Mouse (Mus musculus): Measurements from ENCODE around the gene Dcps. TPM values are rescaled to one million over a fixed set of nuclear protein-coding genes. Genes with fewer than 3 reads are reported as not detected.
"Not testable (repeated sequence)": the region's sequence is repeated elsewhere in the genome, so short reads cannot be mapped to it uniquely, and the experiment has no call there.

Dcps gene
- polyA plus RNA-seq, 1 experiment, result 33.1 TPM

DNA sequence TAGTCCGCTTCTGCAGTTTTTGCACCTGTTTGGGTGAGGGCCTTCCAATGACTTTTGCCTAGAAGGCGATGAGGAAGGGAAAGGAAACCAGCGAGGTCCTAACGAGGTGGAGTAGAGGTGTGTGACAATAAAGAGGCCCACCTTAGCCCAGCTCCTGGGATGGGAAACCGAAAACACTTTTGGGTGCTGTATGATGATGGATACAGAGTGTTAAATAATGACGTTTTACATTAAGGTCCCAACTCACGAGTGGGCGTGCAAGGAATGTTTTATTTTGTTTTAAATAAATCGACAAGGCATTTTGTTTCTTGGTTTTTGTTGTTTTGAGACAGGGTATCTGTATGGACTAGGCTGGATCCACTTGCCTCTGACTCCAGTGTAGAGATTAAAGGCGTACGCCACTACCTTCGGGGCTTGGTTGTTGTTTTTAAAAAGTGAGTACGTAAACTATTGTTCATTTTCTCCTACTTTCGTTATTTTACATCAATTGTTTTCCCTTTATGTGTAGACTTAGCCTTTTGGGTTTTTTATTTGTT lies 331 bp upstream of the Dcps start:
- DNase-seq (ENCODE audit: low spot score), result no peak

DNA sequence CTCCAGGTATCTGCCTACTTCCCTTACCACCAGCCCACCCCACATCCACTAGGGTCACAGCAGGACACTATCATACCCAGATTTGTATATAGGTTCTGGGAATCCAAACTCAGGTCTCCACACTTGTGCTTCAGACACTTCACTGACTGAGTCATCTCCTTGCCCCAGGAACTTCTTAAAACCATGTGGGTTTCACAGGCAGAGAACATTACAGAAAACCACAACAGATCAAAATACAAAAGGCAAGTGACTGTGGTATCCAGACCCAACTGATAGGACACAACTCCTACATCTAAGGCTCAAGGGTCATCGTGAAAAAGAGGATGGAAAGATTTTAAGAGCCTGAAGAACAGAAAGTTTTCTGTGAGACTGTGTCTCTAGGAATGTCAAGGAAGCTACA lies 2.5 kb downstream of the Dcps start:
- DNase-seq (ENCODE audit: low spot score), result no peak

DNA sequence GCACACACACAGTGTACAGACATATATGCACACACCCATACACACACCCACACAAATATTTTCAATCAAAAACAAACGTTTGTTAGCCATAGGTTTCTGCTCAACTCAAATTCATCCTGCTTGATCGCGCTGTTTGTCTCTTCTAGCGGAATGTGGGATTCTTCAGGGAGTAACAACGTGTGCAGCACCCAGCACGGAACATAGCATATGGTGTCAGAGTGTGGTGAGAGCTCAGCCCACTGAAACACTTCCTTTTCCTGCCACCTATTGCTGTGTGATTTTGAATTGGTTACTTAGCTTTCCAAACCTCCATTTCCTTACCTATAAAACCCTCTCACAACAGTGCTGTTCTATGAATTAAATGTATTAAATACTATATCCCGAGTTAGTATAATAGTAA lies 5.8 kb downstream of the Dcps start:
- no peak for DNase-seq (ENCODE audit: low spot score)

DNA sequence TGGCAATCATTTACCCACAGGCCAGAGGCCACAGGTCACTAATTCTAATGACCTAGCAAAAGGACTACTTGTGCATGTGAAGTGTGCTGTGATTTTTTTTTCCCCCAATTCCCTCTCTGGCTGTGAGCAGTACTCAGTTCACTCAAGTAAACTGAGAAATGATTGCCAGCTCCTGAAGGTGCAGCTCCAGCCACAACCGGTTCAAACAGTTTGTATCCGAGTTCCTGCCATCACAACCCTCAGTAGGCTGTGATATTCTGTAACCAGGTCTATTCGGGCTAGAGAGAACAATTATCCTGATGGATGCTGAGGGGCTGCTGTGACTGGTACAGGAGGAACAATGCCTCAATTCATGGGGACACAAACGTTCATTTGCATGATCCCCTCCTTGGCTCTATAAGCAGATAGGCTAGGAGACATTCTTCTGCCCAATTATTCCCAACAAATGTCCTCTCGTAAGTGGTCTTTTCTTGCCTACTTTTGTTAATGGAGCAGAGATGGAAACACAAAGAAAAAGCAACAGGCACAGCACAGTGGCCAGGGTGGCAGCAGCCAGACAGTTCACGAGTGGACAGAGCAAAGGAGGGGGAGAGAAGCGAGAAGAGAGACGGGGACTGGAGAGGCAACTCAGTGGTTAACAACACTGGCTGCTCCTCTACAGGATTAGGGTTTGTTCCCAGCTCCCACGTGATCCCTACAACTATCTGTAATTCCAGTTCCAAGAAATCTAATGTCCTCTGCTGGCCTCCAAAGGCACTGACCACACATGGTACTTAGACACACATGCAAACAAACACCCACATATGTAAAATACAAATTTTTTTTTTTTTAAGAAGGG lies 8.8 kb downstream of the Dcps start:
- DNase-seq (ENCODE audit: low spot score), result no peak

DNA sequence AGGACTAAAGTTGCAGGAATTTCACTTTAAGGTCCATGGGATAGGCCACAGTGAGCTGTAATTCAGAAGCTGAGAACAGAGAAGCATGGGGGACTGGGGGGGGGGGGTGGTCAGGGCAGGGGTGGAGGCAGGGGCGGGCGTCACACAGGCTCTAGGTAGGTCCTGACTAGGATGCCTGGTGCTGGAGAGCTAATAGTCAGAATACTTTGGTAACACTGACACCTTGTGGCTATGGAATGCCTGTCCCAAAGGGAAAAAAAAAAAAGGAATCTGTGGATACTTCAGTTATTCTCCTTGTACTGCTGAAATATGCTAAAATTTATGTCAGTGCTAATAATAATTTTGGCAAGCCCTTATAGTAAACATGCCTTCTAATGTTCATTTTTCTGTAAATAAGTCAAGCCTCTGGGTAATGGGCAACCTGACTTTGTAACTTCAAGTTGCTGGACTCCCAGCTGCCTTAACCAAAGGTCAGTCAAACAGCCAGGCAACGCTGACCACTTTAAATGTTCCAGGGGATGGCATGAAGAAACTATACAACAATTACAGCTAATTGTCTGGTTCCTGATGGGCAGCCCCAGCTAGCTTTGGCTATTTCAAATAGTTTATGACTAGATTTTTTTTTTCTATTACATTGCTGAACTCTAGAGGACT lies 9.6 kb downstream of the Dcps start:
- DNase-seq (ENCODE audit: low spot score), result no peak

DNA sequence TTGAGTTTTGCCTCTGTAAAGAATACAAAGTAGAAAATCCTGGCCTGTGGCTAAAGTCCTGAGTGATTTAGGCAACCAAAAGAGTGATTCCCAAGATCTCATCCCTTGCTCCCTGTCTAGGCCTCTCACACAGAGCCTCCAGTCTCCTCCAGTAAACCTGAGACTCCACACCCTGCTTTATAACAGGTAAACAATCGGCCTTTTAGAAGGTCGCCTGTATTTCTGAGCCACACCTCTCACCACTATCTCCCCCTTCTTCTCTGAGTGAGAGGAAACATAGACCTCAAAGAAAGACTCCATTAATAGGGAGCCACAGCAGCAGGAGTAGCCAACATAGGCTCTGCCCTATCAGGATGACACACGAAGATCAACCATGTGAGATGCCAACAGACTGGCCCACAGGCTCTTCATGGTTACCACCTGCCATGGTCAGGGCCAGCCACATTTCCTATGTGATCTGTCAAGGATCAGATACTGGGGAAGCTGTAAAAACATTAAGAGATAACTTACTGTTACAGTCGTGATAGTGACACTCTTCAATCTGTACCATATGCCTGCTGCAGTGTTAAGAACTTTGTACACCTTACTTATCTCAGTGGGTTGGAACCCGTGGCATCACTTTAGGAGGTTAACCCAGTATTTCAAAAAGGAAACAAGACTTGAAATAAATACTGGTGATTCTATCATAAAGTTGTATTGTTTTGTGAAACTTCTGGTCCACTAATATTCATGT lies 11.6 kb downstream of the Dcps start:
- no peak for DNase-seq (ENCODE audit: low spot score)

DNA sequence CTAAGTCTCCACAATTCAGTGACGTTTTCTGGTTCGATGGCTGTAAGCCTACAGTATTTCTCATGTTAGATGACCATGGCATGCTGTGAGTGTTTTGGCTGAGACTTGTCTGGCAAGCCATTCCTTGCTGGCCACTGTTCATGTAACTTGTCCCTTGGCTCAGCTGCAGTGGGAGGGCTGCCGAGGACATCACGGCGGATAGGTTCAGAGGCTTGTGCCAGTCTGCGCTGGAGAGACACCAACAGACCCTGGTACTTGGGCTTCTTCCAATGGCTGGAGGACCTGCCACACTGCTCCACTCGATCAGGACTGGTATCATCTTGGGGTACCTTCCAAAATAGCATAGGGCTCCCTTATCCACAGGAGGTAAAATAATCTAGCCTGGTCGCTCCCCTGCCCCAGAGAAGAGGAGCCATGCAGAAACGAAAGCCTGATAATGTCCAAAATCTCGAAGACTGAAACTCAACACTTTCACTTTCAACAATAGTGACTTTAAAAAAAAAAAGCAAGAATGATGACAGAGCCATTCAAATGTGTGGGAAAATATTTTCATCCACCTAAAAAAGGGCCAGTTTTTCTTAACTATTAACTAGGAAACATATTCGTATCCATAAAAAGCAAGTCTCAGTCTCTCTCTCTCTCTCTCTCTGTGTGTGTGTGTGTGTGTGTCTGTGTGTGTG lies 12.7 kb downstream of the Dcps start:
- DNase-seq (ENCODE audit: low spot score), result no peak

DNA sequence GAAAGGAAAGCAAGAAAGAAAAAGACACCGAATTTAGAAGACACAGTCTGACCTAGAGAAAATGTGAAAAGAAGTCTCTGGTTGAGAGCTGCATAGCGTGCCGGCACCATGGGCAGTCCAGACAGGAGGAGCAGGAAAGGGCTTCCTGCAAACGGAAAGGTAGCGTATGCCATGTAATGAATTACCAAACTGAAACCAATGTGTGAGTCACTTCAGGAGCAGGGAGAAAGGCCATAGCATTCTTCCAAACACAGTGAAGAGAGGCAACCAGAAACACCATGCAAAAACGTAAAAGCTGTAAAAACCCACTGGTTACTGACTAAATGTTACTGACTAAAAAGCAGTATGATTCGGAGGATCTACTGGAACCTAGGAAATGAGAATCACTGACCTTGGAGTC lies 14.1 kb downstream of the Dcps start:
- DNase-seq (ENCODE audit: low spot score), result no peak

DNA sequence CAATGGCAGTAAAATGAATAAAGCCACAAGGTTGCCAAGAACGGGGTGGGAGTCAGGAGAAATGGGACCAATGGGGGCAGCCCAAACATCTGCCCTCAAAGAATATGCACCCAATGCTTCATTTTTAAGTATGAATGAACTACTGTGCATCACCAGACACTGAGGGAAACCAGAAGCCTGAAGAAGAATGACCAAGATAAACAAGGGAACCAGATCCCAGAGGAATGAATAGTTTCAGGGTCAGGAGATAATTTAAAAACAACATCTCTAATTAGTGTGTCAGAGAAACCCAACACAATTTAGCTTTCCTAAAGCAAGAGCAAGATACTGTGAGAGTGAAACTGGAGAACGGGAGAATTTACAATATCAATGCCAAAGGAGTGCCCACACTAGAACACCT lies 15.2 kb downstream of the Dcps start:
- no peak for DNase-seq (ENCODE audit: low spot score)

DNA sequence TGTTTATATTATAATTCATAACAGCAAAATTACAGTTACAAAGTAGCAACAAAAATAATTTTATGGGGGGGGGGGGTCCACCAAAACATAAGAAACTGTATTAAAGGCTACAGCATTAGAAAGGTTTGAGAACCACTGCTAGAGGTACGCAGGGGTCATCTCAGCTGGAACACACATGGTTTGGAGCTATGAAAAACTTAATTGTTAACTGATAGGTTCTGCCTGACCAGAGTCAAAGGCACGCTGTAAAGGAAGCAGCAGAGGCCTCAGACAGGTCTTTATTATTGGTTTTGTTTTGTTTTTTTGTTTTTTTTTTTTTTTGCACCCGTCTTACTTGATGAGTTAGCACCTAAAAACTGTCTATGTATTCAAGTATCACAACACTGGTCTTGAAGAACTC lies 17.4 kb downstream of the Dcps start:
- no peak for DNase-seq (ENCODE audit: low spot score)

DNA sequence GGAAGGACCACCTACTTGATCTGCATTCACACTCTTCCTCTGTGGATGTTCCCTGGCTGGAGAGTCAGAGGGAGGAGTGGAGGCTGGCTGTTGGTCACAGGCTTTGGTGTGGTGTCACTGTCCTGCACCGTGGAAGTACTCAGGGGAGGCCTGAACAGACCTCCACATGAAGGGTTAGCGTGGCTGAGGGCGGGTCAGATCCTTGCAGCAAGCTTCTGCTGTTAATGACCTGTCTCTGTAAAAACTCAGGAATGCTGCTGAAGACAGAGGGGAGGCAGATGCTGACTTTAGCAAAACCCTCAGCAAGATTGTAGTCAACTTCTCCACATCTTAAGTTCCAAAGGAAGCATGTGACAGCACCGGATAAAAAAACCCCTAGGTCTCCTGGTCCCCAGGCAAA lies 19.0 kb downstream of the Dcps start:
- DNase-seq (ENCODE audit: low spot score), result no peak

DNA sequence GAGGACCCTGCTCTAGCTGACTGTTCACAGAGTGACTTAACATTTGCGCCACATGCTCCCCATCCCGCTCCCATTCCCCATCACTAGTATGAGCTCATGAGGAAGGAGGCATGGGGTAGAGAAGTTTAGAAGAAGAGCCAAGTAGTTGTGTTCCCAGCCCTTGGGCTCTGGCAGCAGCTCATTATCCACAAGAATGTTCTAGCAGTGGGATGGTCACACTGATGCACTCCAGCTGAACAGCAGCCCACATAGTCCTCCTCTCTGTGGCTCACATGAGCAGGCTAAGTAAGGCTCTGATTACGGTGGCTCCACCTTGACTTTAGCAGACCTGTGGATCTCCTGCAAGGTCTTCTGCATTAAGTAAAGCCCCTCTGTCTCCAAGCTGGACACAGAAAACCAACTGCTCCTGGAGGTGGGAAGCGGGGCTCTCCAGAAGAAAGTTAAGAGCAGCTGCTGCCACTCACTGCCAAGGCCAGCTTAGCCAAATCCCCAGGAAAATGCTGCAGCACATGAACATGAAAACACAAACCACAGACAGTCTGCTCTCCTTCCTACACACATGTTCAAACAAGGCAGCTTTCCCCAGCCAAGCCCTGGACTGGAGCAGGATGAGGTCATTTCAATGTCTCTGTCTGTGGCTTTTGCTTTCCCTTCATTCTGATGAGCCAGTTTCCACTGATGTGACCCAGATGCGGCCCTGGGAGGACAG lies 19.7 kb downstream of the Dcps start:
- DNase-seq (ENCODE audit: low spot score), result no peak

DNA sequence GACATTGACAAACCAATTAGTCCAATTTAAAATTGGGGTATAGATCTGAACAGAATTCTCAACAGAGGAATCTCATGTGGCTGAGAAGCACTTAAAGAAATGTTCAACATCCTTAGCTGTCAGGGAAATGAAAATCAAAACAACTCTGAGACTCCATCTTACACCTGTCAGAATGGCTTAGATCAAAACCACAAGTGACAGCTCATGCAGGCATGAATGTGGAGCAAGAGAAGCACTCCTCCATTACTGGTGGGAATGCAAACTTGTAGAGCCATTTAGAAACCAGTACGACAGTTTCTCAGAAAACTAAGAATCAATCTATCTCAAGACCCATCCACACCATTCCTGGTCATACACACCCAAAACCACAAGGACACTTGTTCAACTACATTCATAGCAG lies 22.9 kb downstream of the Dcps start:
- DNase-seq (ENCODE audit: low spot score), result no peak

DNA sequence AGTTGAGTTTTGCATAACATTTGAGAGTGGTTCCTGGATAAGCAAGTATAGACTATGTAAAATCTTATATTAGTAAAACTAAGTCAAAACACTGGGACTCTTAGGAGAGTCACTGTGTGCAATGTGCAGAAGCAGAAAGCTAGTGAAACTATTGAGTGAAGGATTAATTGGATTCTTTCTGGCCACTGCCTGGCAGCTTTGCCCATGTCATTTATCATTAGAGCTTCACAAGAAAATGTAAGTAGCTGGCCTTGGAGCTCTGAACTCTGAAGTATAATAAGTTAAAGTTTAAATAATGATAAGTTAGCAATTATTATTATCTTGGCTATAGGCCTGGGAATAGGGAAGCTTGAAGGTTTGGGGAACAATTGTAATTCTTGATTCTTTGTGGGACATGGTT lies 27.0 kb downstream of the Dcps start:
- not testable (repeated sequence) for DNase-seq (ENCODE audit: low spot score)

DNA sequence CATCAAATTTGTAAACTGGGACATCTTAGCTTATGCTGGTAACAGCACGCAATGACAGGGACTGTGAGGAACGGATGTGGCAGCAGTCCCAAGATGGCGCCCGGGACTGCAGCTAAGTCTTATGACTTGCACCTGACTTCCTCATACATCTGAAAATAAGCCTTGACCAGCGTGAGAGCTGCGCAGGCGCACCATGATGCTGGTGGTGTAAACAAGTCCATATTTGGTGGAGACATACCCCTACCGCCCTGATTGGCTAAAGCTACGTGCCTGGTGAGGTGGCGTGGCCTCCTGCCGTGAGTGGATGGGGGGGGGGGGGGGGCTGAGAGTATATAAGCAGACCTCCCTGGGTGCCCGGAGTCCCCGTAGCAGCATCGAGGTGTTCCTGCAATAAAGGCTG lies 28.6 kb downstream of the Dcps start:
- DNase-seq (ENCODE audit: low spot score), result not testable (repeated sequence)

DNA sequence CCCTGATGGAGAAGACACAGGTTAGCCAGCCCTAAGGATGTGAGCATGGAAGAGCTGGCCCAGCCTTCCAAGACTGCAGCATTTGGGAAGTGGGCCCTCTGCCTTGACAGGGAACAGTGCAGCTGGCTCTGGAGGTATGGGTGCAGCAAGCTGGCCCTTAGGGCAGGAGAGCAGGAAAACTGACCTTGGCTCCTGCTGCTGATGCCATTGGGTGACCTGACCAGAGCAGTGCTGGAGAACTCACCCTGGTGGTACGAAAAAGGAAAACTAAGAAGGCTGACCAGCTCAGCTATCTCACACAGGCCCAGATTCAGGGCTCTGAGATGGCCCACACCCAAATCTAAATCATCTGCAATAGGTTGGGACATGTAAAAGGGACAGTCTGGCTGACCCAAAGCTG lies 30.0 kb downstream of the Dcps start:
- no peak for DNase-seq (ENCODE audit: low spot score)

DNA sequence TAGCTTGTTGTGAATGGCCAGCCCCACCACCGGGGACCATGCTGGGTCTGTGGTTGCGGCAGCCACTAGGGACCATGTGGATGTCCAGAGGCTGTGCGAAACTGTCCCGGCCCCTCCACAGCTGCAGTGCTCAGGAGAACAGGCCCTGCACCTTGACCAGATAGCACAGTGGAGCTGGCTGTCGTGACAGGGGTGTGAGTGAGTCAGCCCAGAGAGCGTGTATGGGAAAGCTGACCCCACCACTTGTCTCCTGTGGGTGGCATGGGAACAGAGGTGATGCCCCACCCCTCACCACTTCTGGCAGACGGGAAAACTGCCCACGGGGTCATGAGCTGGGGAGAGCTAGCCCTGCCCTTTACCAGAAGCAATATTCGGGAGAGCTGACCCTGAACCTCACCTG lies 30.7 kb downstream of the Dcps start:
- no peak for DNase-seq (ENCODE audit: low spot score)

DNA sequence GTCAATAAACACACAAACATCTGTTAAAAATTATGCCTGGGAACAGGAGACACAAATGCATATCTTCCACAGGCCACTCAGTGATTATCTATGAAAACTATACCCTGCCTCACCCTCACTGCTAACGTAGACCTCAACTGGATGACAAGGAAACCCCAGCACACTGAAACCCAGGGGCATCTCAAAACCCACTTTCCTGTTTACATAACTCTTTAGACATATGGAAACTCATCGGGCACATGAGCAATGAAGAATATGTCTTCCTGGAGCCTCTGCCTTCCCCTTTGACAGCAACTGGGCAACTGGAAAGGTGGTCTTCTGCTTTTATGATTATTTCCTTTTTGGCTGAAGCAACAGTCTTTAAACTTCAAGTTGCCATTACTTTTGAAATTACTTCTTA lies 33.6 kb downstream of the Dcps start:
- no peak for DNase-seq (ENCODE audit: low spot score)

DNA sequence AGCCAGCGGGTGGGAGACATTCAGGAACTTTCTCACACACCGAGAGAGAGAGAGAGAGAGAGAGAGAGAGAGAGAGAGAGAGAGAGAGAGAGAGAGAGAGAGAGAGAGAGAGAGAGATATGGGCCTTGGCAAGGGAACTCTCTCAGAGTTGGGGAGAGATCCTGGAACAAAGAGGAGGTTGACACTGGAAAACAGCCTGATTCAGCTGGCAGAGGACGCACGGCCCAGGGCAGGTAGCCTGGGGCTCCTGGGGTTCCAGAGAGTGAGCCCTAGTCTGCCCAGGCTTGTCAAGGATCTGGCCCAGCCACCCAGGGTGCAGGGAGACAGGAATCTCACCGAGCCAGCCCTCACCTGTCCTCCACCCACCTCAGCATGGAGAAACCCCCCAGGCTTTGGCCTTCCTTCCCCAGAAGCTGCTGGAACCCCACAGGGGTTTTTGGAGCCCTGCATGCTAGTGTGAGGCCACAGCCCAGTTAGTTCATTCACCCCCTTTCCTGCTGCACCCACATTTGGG lies 36.6 kb downstream of the Dcps start:
- DNase-seq (ENCODE audit: low spot score), result no peak

DNA sequence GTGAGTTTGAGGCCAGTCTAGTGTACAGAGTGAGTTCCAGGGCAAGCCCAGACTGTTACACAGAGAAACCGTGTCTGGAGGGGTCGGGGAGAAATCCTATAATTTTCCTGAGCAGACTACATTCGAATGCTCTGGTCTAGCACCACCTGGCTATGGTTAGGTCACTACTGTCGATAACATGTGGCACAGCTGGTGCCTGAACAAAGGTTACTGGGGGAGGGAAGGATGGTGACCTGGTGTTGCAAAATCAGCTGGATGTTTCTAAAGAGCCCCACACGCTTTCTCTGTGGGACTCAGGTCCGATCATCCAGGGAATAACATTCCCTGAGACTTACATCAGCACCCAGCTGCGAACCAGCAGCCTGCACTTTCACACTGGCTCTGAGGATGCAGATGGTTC lies 37.8 kb downstream of the Dcps start:
- DNase-seq (ENCODE audit: low spot score), result no peak

DNA sequence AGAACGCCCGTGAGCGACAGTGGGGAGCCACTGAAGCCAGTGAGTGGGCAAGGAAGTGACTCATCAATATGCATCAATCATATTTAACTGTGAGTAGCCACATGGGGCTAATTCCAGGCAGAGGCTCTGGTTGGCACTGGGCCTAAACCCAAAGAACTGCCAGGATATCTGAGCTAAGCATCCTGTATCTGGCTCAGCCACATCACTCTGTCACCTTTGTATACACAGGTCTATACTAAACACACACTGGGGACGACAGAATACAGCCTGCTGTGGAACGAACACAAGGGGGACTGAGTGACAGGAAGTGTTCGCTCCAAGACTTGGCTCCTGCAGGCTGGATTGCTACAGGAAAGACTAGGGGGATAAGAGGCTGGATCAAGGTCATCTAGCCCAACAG lies 40.3 kb downstream of the Dcps start:
- DNase-seq (ENCODE audit: low spot score), result no peak

Measured in urinary bladder, adult 2 months (tissue).